Mouse (Mus musculus): ENCODE measurements around the gene Olfr544.

Olfr544 gene

DNA sequence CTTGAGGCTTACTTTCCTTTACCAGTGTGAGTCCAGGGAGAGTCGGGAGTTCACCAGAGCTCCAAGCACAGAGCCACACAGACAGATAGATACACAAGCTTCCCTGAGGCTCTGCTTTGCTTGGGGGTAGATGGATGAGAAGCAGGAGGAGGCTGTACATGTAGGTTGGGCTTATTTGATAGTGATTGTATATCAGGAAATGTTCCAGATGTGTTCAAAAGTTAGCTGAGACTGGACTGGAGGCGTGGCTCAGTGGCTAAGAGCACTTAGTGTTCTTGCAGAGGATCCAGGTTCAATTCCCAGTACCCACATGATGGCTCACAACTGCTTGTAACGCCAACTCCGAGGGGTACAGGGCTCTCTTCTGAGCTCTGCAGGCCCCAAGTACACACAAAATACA is 9.7 kb downstream of the Olfr544 start:
- no peak for DNase-seq (ENCODE audit: low read depth, low spot score)

DNA sequence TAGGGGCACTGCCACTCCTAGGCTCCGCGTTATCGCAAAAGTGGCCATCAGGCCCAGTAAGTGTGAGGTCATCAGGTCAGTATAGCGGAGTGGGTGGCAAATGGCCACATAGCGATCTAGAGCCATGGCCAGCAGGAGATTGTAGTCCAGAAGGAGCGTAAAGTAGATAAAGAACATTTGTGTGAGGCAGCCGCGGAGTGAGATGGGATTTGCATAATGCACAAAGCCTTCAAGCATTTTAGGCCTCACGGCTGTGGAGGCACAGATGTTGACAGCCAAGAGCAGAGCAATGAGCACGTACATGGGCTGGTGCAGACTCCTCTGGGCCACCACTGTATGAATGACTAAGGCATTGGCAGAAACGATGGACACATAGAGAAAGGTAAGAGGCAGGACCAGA is 10.7 kb downstream of the Olfr544 start:
- DNase-seq (ENCODE audit: low read depth, low spot score): peak; percentile 37

DNA sequence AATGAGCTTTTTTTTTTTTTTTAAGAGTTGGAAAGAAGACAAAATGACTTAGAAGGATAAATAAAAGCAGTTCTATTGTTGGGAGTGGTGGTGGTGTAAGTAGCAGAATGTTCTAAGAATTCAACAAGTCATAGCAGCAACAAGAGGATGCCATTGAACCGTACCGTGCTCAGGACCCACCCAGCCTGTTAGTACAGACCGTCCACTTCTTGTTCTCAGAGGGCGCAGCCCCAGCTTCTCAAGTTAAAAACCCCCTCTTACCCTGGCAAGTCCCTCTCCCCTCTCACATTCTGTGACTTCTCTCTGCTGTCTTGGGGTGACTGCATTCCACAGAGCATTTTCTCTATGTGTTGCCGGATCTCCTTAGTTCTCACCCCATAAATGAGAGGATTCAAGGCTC is 11.5 kb downstream of the Olfr544 start:
- DNase-seq (ENCODE audit: low read depth, low spot score): no peak

DNA sequence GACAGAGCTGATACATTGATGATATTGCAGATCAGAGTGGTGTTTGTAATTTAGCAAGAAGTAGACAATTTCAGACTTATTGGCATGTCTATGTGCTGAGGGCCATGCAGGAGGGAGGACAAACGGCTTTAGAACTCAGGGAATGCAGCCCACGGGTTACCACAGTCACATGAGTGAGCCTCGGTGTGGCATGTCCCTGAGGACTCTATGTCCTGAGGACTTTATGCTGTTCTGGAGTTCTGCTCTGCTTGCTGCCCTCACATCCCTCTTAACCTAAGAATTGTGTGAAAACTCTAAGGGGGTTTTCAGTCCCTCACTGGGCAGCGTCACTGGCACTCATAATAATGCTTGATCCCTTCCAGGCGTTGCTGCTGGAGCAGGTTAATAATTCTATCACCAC is 15.4 kb downstream of the Olfr544 start:
- DNase-seq (ENCODE audit: low read depth, low spot score): no peak

DNA sequence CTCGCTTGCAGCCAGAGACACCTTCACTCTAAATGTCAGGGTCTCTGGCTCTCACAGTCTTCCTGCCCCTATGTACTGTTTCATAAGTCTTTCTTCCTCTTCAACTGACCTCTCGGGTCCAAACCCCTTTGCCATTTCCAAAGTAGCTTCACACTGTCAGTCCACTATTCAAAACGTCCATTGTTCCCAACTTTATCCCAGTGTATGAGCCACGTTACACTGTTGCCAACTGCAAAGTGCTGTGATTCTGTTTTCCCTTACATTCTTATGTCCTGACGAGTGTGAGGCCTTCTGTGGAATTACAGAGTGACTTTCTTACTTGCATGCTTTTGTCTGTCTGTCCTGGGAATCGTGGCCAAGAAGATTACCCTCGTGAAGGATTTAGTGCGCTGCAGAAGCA is 20.5 kb downstream of the Olfr544 start:
- DNase-seq (ENCODE audit: low read depth, low spot score): no peak

DNA sequence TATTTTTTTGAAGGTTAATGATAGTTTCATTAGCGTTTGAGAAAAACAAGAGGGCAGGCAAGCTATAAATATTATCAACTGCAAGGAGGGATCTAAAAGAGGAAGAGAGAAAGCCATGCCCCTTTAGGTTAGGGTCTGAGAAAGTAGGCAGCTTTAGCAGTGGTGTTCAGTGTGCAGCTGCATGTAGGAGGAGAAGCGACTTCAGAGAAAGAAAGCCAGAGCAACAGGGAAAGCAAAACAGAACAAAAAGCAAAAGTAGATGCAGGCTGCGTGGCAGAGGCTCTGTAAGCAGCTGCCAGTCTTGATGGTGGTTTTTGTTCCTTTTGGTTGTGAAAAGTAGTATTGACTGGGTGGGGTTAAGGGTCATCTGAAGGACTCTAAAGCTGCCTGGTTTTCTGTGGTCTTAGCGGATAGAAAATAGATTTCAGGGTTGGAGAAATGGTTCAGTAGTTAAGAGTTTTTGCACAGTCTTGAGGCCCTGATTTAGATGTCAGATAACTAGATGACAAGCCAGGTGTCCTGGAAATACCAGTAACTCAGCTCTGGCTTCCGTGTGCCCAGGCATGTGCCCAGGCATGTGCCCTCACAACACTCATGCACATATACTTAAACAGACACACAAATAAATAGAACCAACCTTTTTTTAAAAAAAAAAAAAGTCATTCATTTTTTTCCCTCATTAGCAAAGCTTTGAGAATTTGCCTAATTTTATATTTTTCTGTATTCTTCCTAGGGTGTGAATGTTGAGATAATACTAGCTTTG is 29.3 kb downstream of the Olfr544 start:
- DNase-seq (ENCODE audit: low read depth, low spot score): no peak

DNA sequence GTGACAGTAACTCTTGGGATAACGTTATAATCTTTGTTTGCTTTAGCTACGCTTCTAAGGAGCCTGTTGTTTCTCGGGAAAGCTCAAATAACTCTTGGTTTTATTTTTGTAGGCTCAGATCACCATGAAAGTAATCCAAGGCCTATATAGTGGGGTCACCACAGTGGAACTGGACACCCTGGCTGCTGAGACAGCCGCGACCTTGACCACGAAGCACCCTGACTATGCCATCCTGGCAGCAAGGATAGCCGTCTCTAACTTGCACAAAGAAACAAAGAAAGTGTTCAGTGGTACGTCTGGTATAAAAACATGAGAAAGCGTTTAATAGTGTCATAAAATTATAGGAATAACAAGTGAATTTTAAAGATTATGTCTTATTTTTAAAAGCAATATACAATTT is 41.7 kb downstream of the Olfr544 start:
- no peak for DNase-seq (ENCODE audit: low read depth, low spot score)

DNA sequence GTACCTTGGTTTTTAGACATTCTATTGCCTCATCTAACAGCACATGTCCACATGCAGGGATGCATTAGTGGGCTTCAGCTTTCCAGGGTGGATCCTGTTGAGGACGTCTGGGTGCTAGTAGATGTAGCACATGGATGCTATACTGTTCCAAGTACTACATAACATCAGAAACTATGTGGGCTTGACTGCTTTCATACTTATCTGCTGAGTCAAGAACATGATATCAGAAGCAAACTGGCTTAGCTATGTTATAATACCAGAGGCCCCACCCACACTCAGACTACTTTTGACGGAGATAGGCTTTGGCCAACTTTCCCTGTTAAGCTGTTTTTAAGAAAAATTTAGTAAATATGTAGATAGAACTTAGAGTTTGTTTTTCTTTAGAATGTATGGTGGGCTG is 43.8 kb downstream of the Olfr544 start:
- DNase-seq (ENCODE audit: low read depth, low spot score): no peak

DNA sequence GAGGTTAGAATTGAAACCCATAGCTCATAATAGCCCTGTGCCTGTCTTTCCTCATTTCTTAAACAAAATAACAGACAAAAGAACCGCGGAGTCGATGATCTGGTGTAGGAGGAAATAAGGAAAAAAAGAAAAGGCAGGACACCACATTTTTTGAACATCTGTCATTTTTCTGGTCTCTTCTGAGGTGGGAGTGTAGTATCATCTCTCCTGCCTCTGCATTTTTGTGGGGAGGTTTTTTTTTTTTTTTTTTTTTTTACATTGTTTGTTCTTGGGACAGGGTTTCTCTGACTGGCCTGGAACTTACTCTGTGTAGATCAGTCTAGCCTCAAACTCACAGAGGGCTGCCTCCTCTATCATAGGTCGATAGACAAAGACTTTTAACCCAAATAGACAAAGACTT is 45.7 kb downstream of the Olfr544 start:
- no peak for DNase-seq (ENCODE audit: low read depth, low spot score)

DNA sequence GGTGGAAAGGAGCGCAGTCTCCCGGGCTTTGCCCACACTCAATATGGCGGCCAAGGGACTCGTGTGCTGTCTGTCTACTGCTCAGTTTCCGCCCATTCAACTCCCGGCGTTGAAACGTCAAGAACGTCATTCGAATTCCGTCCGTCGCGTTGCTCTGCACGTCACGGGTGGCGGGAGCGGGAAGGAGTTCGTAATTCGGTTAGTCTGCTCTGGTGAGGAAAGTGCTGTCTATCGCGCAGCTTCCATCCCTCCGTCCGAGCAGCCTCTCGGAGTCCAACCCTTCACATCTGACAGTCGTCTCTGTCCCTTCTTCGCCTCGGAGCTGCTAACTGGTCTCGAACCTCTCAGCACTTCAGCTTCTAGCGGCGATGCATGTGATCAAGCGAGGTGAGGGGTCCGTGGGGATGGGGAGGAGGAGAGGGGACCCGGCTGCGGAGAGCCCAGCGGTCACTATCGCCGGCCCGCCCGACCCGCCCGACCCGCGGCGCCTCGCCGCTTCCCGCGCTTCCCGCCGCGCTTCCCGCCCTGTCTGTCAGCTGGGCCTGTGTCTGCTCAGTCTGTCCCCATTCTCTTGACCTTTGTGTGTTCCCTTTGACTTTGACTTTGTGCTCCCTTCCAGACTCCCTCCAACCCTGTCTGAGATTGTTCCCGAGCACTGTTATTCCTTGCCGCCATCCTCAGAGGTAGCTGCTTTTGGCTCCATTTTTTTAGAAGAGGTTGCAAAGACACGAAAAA is 46.3 kb downstream of the Olfr544 start, which contains the start of gene Rrm1:
TSS of gene Rrm1 (plus strand) at position 39 of the 735 bp plus-strand sequence.
- DNase-seq (ENCODE audit: low read depth, low spot score): peak; percentile 99

DNA sequence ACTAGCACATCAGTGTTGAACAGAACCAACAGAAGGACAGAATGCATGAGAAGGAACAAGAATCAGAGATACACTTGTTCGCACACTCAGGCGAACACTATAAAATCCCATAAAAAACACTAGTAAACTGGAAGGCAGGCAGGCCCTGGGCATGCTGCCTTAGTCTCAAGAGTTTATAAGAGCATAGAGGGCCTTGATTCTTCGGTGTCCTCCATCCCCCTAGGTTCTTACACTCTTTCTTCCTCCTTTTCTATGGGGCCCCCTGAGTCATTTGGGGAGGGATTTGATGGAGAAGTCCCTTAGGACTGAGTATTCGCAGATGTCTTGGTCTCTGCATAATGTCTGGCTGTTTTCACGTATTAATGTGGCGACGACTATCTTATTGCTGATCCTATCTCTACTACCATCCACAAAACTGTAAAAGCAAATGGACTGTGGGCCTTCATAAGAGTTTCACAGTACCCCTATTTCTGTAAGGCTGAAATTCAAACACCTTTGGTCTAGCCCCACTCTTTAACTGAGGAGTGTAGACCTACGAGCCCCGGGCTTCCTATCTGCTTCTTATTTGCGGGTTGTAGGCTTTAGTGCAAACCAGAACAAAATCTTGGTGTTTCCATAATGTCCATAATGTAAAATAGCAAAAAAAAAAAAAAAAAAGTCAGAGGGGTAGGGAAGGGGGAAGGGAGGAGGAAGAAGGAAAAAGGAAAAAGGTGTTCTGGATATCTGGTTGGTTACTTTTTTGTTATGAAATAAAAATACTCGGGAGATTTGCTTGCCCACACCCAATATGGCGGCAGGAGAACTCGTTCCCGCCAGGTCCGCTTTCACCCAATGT is 47.1 kb downstream of the Olfr544 start:
- DNase-seq (ENCODE audit: low read depth, low spot score): no peak

DNA sequence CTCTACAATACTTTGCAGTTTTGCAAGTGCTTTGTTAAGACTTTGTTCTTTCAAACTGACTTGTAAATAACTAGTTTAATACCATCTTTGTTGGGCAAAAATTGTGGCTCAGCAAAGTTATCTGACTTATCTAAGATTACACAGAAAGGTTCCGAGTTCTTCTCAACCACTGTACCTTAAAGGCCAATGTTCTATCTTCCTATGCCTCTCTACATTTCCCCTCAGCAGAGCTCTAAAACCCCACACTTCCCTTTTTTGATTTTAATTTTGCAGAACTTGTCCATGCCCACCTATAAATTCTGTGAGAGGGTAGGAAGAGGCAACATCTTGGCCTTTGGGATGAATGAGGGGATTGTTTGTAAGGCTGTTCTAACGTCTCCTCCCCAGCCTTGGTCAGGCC is 53.8 kb downstream of the Olfr544 start:
- DNase-seq (ENCODE audit: low read depth, low spot score): no peak
